Comparison of ENCODE assay signal across 8 mouse cellular contexts in genomic region chr7:29170755-29171561, GRCm38 (mm10). TPM values are rescaled to one million over a fixed set of nuclear protein-coding genes. Genes with fewer than 3 reads are reported as not detected.
DNase-seq lines count a peak whose midpoint lies in the region; ATAC-seq lines count a peak whose summit lies in the region.

No protein-coding gene starts in this region.

- peak overlapping the region; percentile 76 for H3K4me3 ChIP-seq in hindbrain, embryonic 10.5 days
- peak overlapping the region; percentile 59 for H3K4me3 ChIP-seq in liver, embryonic 16.5 days (ENCODE audit: low read depth, low read length)
- peak overlapping the region; percentile 66 for H3K4me3 ChIP-seq in neural tube, embryonic 13.5 days

- no peaks in the 10 kb centered on the region for H3K9me3 ChIP-seq in hindbrain, embryonic 10.5 days
- H3K9me3 ChIP-seq in liver, embryonic 16.5 days (replicated peaks; ENCODE audit: control insufficient read depth, low read length), result no peaks in the 10 kb centered on the region
- no peaks in the 10 kb centered on the region for H3K9me3 ChIP-seq in neural tube, embryonic 13.5 days

- H3K4me1 ChIP-seq in hindbrain, embryonic 10.5 days (replicated peaks), result peaks cover 67% of the 10 kb centered on the region
- H3K4me1 ChIP-seq in liver, embryonic 16.5 days (ENCODE audit: control insufficient read depth, low read depth, low read length), result peaks cover 28% of the 10 kb centered on the region
- peaks cover 41% of the 10 kb centered on the region for H3K4me1 ChIP-seq in neural tube, embryonic 13.5 days (replicated peaks)

- H3K9ac ChIP-seq in liver, embryonic 16.5 days (ENCODE audit: low read depth, low read length), result peak overlapping the region; percentile 21; the same call in 1 of the 2 replicates
- peak overlapping the region; percentile 62 for H3K9ac ChIP-seq in neural tube, embryonic 13.5 days

- no peak for ATAC-seq in liver, embryonic 16.5 days (ENCODE audit: low read depth)
- ATAC-seq in neural tube, embryonic 13.5 days (ENCODE audit: low read depth), result no peak

- DNase-seq in adrenal gland, postnatal 10 days, result peak; percentile 42
- no peak for DNase-seq in adrenal gland, adult 8-10 months
- DNase-seq in A20 (ENCODE audit: low read depth, low spot score), result peak; percentile 50
- DNase-seq in embryo, embryonic 11 days, result peak; percentile 62
- DNase-seq in hindbrain, embryonic 10.5 days (ENCODE audit: low spot score), result peak; percentile 68
- DNase-seq in Muller cell, postnatal 12 days (ENCODE audit: inconsistent ontology term), result no peak

- 1% methylated on average over 43 of the region's 43 CpGs for WGBS in hindbrain, embryonic 10.5 days
- WGBS in liver, embryonic 16.5 days (ENCODE audit: insufficient replicate concordance), result under 1% methylated on average over 43 of the region's 43 CpGs
- 2% methylated on average over 43 of the region's 43 CpGs for WGBS in neural tube, embryonic 13.5 days

- peak overlapping the region; percentile 94 for H3K27ac ChIP-seq in hindbrain, embryonic 10.5 days
- H3K27ac ChIP-seq in liver, embryonic 16.5 days (ENCODE audit: low read length), result no peak overlapping the region
- H3K27ac ChIP-seq in neural tube, embryonic 13.5 days (replicated peaks), result no peak overlapping the region

- H3K4me2 ChIP-seq in liver, embryonic 16.5 days (ENCODE audit: low read depth, low read length), result peak overlapping the region; percentile 76
- peak overlapping the region; percentile 76 for H3K4me2 ChIP-seq in neural tube, embryonic 13.5 days

- H3K36me3 ChIP-seq in hindbrain, embryonic 10.5 days, result peaks cover 40% of the 10 kb centered on the region
- peaks cover 20% of the 10 kb centered on the region for H3K36me3 ChIP-seq in liver, embryonic 16.5 days (ENCODE audit: control insufficient read depth, insufficient read depth)
- H3K36me3 ChIP-seq in neural tube, embryonic 13.5 days, result peaks cover 39% of the 10 kb centered on the region

- peaks cover 63% of the 10 kb centered on the region for H3K27me3 ChIP-seq in hindbrain, embryonic 10.5 days (ENCODE audit: insufficient read depth, poor library complexity, severe bottlenecking)
- H3K27me3 ChIP-seq in liver, embryonic 16.5 days (ENCODE audit: control insufficient read depth, insufficient read depth, low read depth, low read length), result peaks cover 67% of the 10 kb centered on the region
- peaks cover 56% of the 10 kb centered on the region for H3K27me3 ChIP-seq in neural tube, embryonic 13.5 days

RNA-seq across cellular contexts. Expression of gene Spred3, which starts 0.7 kb away (rescaled TPM):
- 1 to 10 TPM; 4.8 to 9.6 TPM for total RNA-seq in adrenal gland, postnatal 10 days (2021)
- total RNA-seq in adrenal gland, adult 8-10 months (2022), result 10 to 100 TPM in 2 of 4 experiments, 1 to 10 TPM in 2; 6.6 to 19.2 (median 12.7) TPM
- polyA plus RNA-seq in hindbrain, embryonic 10.5 days (2016; fragmentation: Nextera tagmentation; extraction: Ambion mirVana), result 3.5 and 3.6 TPM in 2 replicates
- polyA plus RNA-seq in liver, embryonic 16.5 days (2015; fragmentation: Nextera tagmentation; extraction: Ambion mirVana), result 0.19 and 0.25 TPM in 2 replicates
- polyA plus RNA-seq in neural tube, embryonic 13.5 days (2015; fragmentation: Nextera tagmentation; extraction: Ambion mirVana), result 9.4 and 9.7 TPM in 2 replicates

RNA-seq across cellular contexts. Expression of gene Ggn, which starts 0.9 kb away (rescaled TPM):
- total RNA-seq in adrenal gland, postnatal 10 days (2021), result 1 to 10 TPM in 1 of 2 experiments, under 1 TPM in 1; 0.69 to 1.3 TPM
- 1 to 10 TPM; 1.2 to 2.1 (median 1.7) TPM for total RNA-seq in adrenal gland, adult 8-10 months (2022)
- 1.1 TPM in 2 replicates for polyA plus RNA-seq in hindbrain, embryonic 10.5 days (2016; fragmentation: Nextera tagmentation; extraction: Ambion mirVana)
- 0.09 TPM in 1 of 2 replicates, not detected in the other for polyA plus RNA-seq in liver, embryonic 16.5 days (2015; fragmentation: Nextera tagmentation; extraction: Ambion mirVana)
- polyA plus RNA-seq in neural tube, embryonic 13.5 days (2015; fragmentation: Nextera tagmentation; extraction: Ambion mirVana), result 0.67 and 0.73 TPM in 2 replicates

RNA-seq across cellular contexts. Expression of gene Psmd8, which starts 9.5 kb away (rescaled TPM):
- total RNA-seq in adrenal gland, postnatal 10 days (2021), result 100 to 1,000 TPM; 214 to 221 TPM
- total RNA-seq in adrenal gland, adult 8-10 months (2022), result 100 to 1,000 TPM; 167 to 191 (median 174) TPM
- 305 and 348 TPM in 2 replicates for polyA plus RNA-seq in hindbrain, embryonic 10.5 days (2016; fragmentation: Nextera tagmentation; extraction: Ambion mirVana)
- 106 and 111 TPM in 2 replicates for polyA plus RNA-seq in liver, embryonic 16.5 days (2015; fragmentation: Nextera tagmentation; extraction: Ambion mirVana)
- polyA plus RNA-seq in neural tube, embryonic 13.5 days (2015; fragmentation: Nextera tagmentation; extraction: Ambion mirVana), result 310 and 326 TPM in 2 replicates

RNA-seq across cellular contexts. Expression of gene Fam98c, which starts 14.9 kb away (rescaled TPM):
- total RNA-seq in adrenal gland, postnatal 10 days (2021), result 10 to 100 TPM; 12.9 to 17.3 TPM
- total RNA-seq in adrenal gland, adult 8-10 months (2022), result 10 to 100 TPM; 10.1 to 19.9 (median 14.7) TPM
- 17.6 and 18.4 TPM in 2 replicates for polyA plus RNA-seq in hindbrain, embryonic 10.5 days (2016; fragmentation: Nextera tagmentation; extraction: Ambion mirVana)
- polyA plus RNA-seq in liver, embryonic 16.5 days (2015; fragmentation: Nextera tagmentation; extraction: Ambion mirVana), result 3.8 and 4.9 TPM in 2 replicates
- 29.4 and 39.3 TPM in 2 replicates for polyA plus RNA-seq in neural tube, embryonic 13.5 days (2015; fragmentation: Nextera tagmentation; extraction: Ambion mirVana)

RNA-seq across cellular contexts. Expression of gene Rasgrp4, which starts 36.3 kb away (rescaled TPM):
- total RNA-seq in adrenal gland, postnatal 10 days (2021), result 1 to 10 TPM; 2.1 to 2.2 TPM
- total RNA-seq in adrenal gland, adult 8-10 months (2022), result 1 to 10 TPM; 1.3 to 1.6 (median 1.4) TPM
- polyA plus RNA-seq in hindbrain, embryonic 10.5 days (2016; fragmentation: Nextera tagmentation; extraction: Ambion mirVana), result 0.34 and 0.54 TPM in 2 replicates
- 1.2 and 1.4 TPM in 2 replicates for polyA plus RNA-seq in liver, embryonic 16.5 days (2015; fragmentation: Nextera tagmentation; extraction: Ambion mirVana)
- polyA plus RNA-seq in neural tube, embryonic 13.5 days (2015; fragmentation: Nextera tagmentation; extraction: Ambion mirVana), result 0.52 and 0.68 TPM in 2 replicates

Comparison
In these comparisons a context has a peak if more than half of its experiments do, and no peak if none do; other contexts are left out.
1. DNase-seq: peak in adrenal gland, postnatal 10 days (single experiment), A20 (single experiment), embryo, embryonic 11 days (single experiment) and hindbrain, embryonic 10.5 days (single experiment); none in adrenal gland, adult 8-10 months (single experiment) and Muller cell, postnatal 12 days (single experiment).
2. Peak in every context shown above with its lines, with median percentiles within 50 percentile points of each other: H3K4me3 ChIP-seq.